Mouse (Mus musculus) heart, embryonic 12.5 days (tissue): ENCODE measurements at regions not wholly inside any gene's neighbourhood (a gene's known extent, or its start where the extent isn't known, plus 50 kb on each side); places are given as distances from the start of the nearest gene placed in this dataset.
A peak's percentile ranks its signal among the peaks of the same experiment; 100 is the strongest.

Source experiments
- ATAC-seq: fragments of 200-750 bp; cut with Nextera tagmentation; 2 replicates; pipeline ENCODE4 v1.8.0; 2017; ENCODE audit warnings: moderate TSS enrichment, moderate library complexity; ENCODE audit not compliant: insufficient number of reproducible peaks, low FRiP score
- H3K27ac ChIP-seq: fragments of 300-500 bp; sonication (generic); 2 replicates; pipeline ENCODE4 v1.5.1; 2016; ENCODE audit warnings: mild to moderate bottlenecking, moderate library complexity; ENCODE audit not compliant: poor library complexity, severe bottlenecking
- H3K27me3 ChIP-seq: fragments of 300-500 bp; sonication (generic); replicated peaks from 2 replicates; pipeline ENCODE4 v1.6.1; 2016; ENCODE audit warnings: mild to moderate bottlenecking, moderate library complexity
- H3K36me3 ChIP-seq: fragments of 300-500 bp; sonication (generic); 2 replicates; pipeline ENCODE4 v1.6.1; 2016; ENCODE audit warnings: mild to moderate bottlenecking, moderate library complexity
- H3K4me1 ChIP-seq: fragments of 300-500 bp; sonication (generic); replicated peaks from 2 replicates; pipeline ENCODE4 v1.6.1; 2016; ENCODE audit warnings: mild to moderate bottlenecking
- H3K4me2 ChIP-seq: fragments of 300-500 bp; sonication (generic); 2 replicates; pipeline ENCODE4 v1.6.1; 2016; ENCODE audit warnings: mild to moderate bottlenecking, moderate library complexity
- H3K4me3 ChIP-seq: fragments of 300-500 bp; sonication (generic); 2 replicates; pipeline ENCODE4 v1.5.1; 2016; ENCODE audit warnings: mild to moderate bottlenecking
- H3K9ac ChIP-seq: fragments of 300-500 bp; sonication (generic); 2 replicates; pipeline ENCODE4 v1.6.1; 2016; ENCODE audit warnings: mild to moderate bottlenecking, moderate library complexity
- H3K9me3 ChIP-seq: fragments of 300-500 bp; sonication (generic); replicated peaks from 2 replicates; pipeline ENCODE4 v1.6.1; 2016; ENCODE audit warnings: mild to moderate bottlenecking, moderate library complexity
- WGBS: fragments of 180-500 bp; shearing (Covaris S2); methylation state at CpG from one replicate; pipeline ENCODE4 v1.1.7; 2016; 5-methylcytosine and 5-hydroxymethylcytosine counted together

DNA sequence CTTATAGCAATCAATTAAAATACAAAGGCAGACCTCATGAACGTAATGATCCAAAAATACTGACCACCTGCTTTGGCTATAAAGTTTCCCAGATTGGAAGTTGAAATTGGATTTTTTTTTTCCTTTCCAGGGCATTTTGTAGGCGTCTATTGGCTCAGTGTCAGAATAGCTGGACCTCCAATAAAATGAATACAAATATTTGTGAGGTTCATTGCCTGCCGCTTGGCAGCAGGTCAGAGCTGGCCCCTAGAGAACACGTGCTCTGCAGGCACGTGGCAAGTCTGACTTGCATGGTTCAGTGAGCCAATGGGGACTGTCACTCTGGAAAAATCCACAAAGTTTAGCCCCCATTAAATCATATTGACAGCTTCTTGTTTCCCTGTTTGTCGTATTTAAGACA, 118.0 kb upstream of the Kbtbd8 start:
- no peak for ATAC-seq
- Histone ChIP-seq H3K9ac (no peak overlapping the region), H3K27ac (no peak overlapping the region), H3K4me3 (no peak overlapping the region), H3K4me1 (no peaks in the 10 kb centered on the region), H3K4me2 (no peak overlapping the region), H3K36me3 (no peaks in the 10 kb centered on the region), H3K9me3 (no peaks in the 10 kb centered on the region), H3K27me3 (no peaks in the 10 kb centered on the region)
- WGBS: 70% methylated on average over 6 of the region's 6 CpGs

- ATAC-seq: no peak
- no peaks in the 10 kb centered on the region for H3K9me3 ChIP-seq
- no peaks in the 10 kb centered on the region for H3K27me3 ChIP-seq
- no peak overlapping the region for H3K27ac ChIP-seq
- 65% methylated on average over 2 of the region's 2 CpGs for WGBS
- no peak overlapping the region for H3K9ac ChIP-seq
- no peaks in the 10 kb centered on the region for H3K4me1 ChIP-seq
- no peak overlapping the region for H3K4me2 ChIP-seq
- no peaks in the 10 kb centered on the region for H3K36me3 ChIP-seq
- H3K4me3 ChIP-seq: no peak overlapping the region
These were observed 118.7 kb upstream of the Kbtbd8 start for GRCm38 (mm10) chr6:94998371-94998770.

- WGBS: 81% methylated on average over 1 of the region's 1 CpGs
- Histone ChIP-seq H3K9me3 (no peaks in the 10 kb centered on the region), H3K27ac (no peak overlapping the region), H3K9ac (no peak overlapping the region), H3K36me3 (no peaks in the 10 kb centered on the region), H3K4me2 (no peak overlapping the region), H3K4me3 (no peak overlapping the region), H3K27me3 (no peaks in the 10 kb centered on the region), H3K4me1 (no peaks in the 10 kb centered on the region)
- ATAC-seq: no peak
These were observed 122.7 kb upstream of the Kbtbd8 start for GRCm38 (mm10) chr6:94994376-94994775.

DNA sequence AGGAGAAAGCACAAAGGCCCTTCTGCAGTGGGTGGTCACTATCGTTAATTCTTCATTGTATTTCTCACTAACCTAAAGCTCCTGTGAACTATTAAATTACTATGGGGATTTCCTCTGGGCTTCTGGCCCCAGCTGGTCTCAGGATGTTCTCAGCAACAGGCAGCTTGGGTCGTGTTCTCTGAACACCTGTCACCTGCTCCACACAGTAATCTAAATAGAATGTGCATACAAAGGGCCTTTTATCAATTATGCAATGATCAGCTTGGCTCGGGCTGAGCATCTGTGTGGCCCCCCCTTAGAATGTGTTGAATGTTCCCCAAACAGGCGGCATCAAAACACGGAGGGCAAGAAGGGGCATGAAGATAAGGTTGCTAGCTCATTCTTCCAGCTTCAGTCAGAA, 129.6 kb upstream of the Kbtbd8 start:
- no peaks in the 10 kb centered on the region for H3K9me3 ChIP-seq
- no peak overlapping the region for H3K4me3 ChIP-seq
- H3K9ac ChIP-seq: no peak overlapping the region
- WGBS: 55% methylated on average over 5 of the region's 5 CpGs
- no peak overlapping the region for H3K27ac ChIP-seq
- no peak overlapping the region for H3K4me2 ChIP-seq
- no peak for ATAC-seq
- H3K4me1 ChIP-seq: no peaks in the 10 kb centered on the region
- no peaks in the 10 kb centered on the region for H3K27me3 ChIP-seq
- H3K36me3 ChIP-seq: no peaks in the 10 kb centered on the region

DNA sequence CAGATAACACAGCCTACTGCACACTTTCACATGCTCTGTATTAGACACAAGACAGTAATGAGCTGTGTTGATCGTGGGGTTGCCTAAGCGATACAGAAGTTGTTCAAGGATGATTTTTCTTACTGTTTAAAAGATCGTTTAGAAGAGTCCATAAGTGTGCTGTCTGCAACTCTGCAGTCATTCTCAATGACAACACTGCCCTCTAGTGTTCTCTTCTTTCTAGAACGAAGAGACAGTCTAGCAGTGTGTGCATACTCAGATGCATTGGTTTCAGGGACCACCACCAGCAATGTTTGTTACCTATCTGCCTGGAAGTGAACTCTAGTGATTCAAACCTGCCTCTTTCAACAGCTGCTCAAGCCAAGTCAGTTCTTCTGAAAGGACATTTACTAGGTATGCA, 130.7 kb upstream of the Kbtbd8 start:
- Histone ChIP-seq H3K27ac (no peak overlapping the region), H3K4me2 (no peak overlapping the region), H3K27me3 (no peaks in the 10 kb centered on the region), H3K9me3 (no peaks in the 10 kb centered on the region), H3K4me1 (no peaks in the 10 kb centered on the region), H3K36me3 (no peaks in the 10 kb centered on the region), H3K4me3 (no peak overlapping the region), H3K9ac (no peak overlapping the region)
- no peak for ATAC-seq
- 29% methylated on average over 4 of the region's 4 CpGs for WGBS

DNA sequence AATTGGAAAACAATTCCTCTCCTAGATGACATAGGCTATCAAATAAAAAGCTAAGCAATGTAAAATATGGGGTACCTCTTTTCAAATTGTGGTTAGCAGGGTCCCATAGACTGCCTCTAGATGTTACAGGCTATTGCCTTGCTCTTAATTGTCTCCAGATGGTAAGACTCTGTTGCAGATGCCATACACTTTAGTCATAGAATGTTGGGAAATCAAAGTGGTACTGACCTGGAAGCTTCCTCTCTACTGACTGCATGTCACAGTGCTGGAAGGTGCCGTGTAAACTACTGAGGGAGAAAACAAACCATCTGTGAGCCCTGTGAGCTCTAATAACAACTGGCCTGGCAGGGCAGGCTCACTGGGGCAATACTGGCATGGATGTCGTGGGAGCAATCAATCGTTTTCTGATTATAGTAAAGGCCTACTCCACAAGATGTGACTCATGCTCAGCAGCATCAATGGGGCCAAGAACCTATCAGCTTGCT, 132.6 kb upstream of the Kbtbd8 start:
- H3K4me3 ChIP-seq: no peak overlapping the region
- no peak overlapping the region for H3K27ac ChIP-seq
- no peak for ATAC-seq
- no peaks in the 10 kb centered on the region for H3K9me3 ChIP-seq
- H3K4me2 ChIP-seq: no peak overlapping the region
- WGBS: 82% methylated on average over 3 of the region's 3 CpGs
- no peaks in the 10 kb centered on the region for H3K36me3 ChIP-seq
- no peaks in the 10 kb centered on the region for H3K4me1 ChIP-seq
- no peaks in the 10 kb centered on the region for H3K27me3 ChIP-seq
- H3K9ac ChIP-seq: no peak overlapping the region

GRCm38 (mm10) chr6:94968683-94969082, 148.4 kb upstream of the Kbtbd8 start:
- H3K9ac ChIP-seq: no peak overlapping the region
- H3K4me1 ChIP-seq: peaks cover 4% of the 10 kb centered on the region; the same call in 1 of the 2 replicates
- no peak overlapping the region for H3K4me2 ChIP-seq
- H3K27ac ChIP-seq: no peak overlapping the region
- no peaks in the 10 kb centered on the region for H3K27me3 ChIP-seq
- H3K36me3 ChIP-seq: no peaks in the 10 kb centered on the region
- WGBS: 55% methylated on average over 5 of the region's 5 CpGs
- no peak for ATAC-seq
- H3K4me3 ChIP-seq: no peak overlapping the region
- no peaks in the 10 kb centered on the region for H3K9me3 ChIP-seq

- Histone ChIP-seq H3K9me3 (no peaks in the 10 kb centered on the region), H3K4me2 (no peak overlapping the region), H3K27ac (no peak overlapping the region), H3K4me1 (peaks cover 19% of the 10 kb centered on the region), H3K9ac (no peak overlapping the region), H3K36me3 (no peaks in the 10 kb centered on the region), H3K27me3 (no peaks in the 10 kb centered on the region), H3K4me3 (no peak overlapping the region)
- 8% methylated on average over 3 of the region's 3 CpGs for WGBS
- no peak for ATAC-seq
These were observed 150.1 kb upstream of the Kbtbd8 start for GRCm38 (mm10) chr6:94966962-94967361.

DNA sequence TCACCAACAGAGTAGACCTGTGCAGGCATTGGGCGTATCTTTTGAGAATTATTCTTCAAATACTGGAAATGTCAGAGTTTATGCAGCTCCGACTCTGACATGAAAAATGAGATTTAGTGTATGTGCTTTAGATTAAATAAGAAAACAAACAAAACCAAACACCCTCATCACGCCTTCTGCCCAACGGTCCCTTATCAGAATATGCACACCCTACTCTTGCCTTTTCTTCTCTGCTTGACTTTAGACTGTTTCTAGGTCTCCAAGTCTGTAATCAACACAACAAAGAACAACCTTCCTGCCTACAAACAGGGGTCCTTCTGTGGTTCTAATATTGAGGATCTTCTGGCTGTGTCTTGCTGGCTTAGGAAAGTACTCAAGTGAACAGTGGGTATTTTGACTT, 153.8 kb upstream of the Kbtbd8 start:
- Histone ChIP-seq H3K4me3 (no peak overlapping the region), H3K9ac (no peak overlapping the region), H3K4me2 (peak overlapping the region; percentile 36), H3K9me3 (no peaks in the 10 kb centered on the region), H3K36me3 (no peaks in the 10 kb centered on the region), H3K27me3 (0 out of 2 replicates have a peak, but pooled peaks cover 1% of the 10 kb centered on the region), H3K4me1 (peaks cover 19% of the 10 kb centered on the region), H3K27ac (peak overlapping the region; percentile 48)
- ATAC-seq: no peak
- 54% methylated on average over 4 of the region's 4 CpGs for WGBS

DNA sequence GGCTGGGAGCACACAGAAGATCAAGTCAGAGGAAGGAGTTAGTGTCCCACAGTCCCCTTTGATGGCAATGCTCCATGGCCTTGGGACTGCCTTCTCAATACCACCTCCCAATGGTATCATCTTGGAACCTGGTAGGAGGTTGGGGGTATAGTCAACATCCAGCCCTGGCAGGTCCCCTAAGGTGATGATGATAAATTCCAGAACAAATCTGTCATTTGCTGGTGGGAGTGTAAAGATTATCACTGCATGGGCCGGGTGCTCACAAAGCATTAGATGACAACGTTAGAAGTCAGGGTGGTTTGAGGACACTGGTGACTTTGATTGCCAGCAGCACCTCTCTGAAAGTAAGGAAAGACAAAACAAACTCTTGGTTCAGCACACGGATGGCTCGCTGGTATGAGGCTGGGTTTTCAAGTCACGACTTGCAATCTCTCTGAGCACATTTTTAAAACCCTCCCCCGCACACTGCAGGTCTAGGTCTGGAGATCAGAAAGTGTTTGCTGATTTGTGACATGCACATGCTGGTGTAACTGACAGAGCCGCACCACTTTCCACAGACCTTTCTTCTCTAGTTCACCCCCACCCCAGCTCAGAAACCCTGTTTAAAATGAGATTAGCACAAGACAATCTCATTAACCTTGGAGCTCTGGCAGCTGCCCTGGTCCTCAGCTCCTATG, 154.5 kb upstream of the Kbtbd8 start:
- peaks cover 19% of the 10 kb centered on the region for H3K4me1 ChIP-seq
- no peaks in the 10 kb centered on the region for H3K36me3 ChIP-seq
- no peak overlapping the region for H3K9ac ChIP-seq
- H3K27me3 ChIP-seq: 0 out of 2 replicates have a peak, but pooled peaks cover 4% of the 10 kb centered on the region
- peak overlapping the region; percentile 36 for H3K4me2 ChIP-seq
- H3K9me3 ChIP-seq: no peaks in the 10 kb centered on the region
- H3K4me3 ChIP-seq: no peak overlapping the region
- 11% methylated on average over 7 of the region's 7 CpGs for WGBS
- peak; percentile 53; the same call in 1 of the 2 replicates for ATAC-seq
- peak overlapping the region; percentile 48 for H3K27ac ChIP-seq

GRCm38 (mm10) chr6:94961821-94962220, 155.2 kb upstream of the Kbtbd8 start:
- 48% methylated on average over 1 of the region's 1 CpGs for WGBS

DNA sequence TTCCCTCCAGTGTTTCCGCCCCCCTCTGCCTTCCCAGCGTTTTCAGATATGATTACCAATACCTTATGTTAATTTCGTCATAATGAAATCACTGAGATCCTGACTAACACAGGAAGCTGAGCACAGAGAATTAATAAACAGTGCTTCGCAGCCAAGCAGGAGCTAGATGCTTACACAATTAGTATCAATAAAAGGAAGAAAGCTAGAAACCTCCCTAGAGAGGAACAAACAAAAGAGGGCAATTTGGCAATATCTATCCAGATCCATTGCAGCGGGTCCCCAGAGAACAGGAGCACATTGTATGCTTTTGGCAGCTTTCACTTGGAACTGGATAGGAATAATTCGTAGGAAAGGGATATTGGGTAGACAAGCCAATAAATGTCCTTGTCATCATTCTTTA, 159.1 kb upstream of the Kbtbd8 start:
- H3K27me3 ChIP-seq: 0 out of 2 replicates have a peak, but pooled peaks cover 4% of the 10 kb centered on the region
- 0 out of 2 replicates have a peak, but pooled peaks cover 4% of the 10 kb centered on the region for H3K9me3 ChIP-seq
- no peaks in the 10 kb centered on the region for H3K36me3 ChIP-seq
- H3K27ac ChIP-seq: no peak overlapping the region
- H3K4me2 ChIP-seq: no peak overlapping the region
- H3K4me3 ChIP-seq: no peak overlapping the region
- H3K4me1 ChIP-seq: peaks cover 9% of the 10 kb centered on the region
- H3K9ac ChIP-seq: no peak overlapping the region
- ATAC-seq: no peak
- 79% methylated on average over 6 of the region's 6 CpGs for WGBS

More at GRCm38 (mm10) chr6:94961821-94962220, 155.2 kb upstream of the Kbtbd8 start:
- Histone ChIP-seq H3K4me1 (peaks cover 18% of the 10 kb centered on the region), H3K9ac (no peak overlapping the region), H3K27ac (no peak overlapping the region), H3K36me3 (no peaks in the 10 kb centered on the region), H3K9me3 (no peaks in the 10 kb centered on the region), H3K4me2 (no peak overlapping the region), H3K4me3 (no peak overlapping the region), H3K27me3 (0 out of 2 replicates have a peak, but pooled peaks cover 4% of the 10 kb centered on the region)
- no peak for ATAC-seq
